Mouse (Mus musculus) v-Abl transformed pro-B cells (cell line): ENCODE measurements at regions not wholly inside any gene's neighbourhood (a gene's known extent, or its start where the extent isn't known, plus 50 kb on each side); places are given as distances from the start of the nearest gene placed in this dataset.

ENCODE experiments used
- in situ Hi-C, 2 experiments: fragments of 400-800 bp; cut with MboI; formaldehyde crosslinking; loops; one replicate each; pipeline ENCODE4 v1.15.1; 2025; ENCODE audit not compliant: unreplicated experiment in 2 of 2

GRCm38 (mm10) chr6:66381279-66381934, 153.8 kb upstream of the Mad2l1 start:
- in situ Hi-C loops = no loop called here

DNA sequence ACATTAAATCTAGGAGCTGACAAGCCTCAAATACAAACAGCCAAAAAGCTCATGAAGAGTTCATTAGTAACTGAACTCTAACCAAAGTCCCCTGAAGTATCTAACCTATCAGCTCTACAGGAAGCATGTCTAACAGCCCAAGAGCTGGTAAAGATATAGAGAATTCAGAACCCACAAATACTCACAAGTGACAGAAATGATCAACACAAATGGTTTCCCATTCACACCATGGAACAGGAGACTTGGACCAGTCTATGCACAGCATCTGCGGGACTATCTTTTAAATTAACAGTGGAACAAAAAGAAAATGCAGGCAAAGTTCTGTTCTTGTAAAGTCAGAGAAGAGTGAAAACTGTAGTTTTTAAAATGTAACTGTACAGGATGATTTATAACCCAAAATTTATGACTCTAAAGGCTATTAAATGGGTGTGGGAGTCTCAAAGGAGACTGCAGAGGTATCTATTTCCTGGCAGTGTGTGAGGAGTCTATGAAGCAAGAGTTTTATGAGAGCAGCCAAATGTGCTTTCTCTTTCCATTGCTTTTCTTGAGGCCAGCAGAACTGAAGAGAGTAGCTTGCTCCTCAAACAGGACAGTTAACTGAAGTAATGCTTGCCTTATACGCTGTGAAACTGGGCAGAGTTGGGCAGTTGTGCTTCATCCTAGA, 152.7 kb upstream of the Mad2l1 start:
- in situ Hi-C loops = no loop called here

GRCm38 (mm10) chr6:66395147-66395546, 140.0 kb upstream of the Mad2l1 start:
- in situ Hi-C loops = no loop called here

DNA sequence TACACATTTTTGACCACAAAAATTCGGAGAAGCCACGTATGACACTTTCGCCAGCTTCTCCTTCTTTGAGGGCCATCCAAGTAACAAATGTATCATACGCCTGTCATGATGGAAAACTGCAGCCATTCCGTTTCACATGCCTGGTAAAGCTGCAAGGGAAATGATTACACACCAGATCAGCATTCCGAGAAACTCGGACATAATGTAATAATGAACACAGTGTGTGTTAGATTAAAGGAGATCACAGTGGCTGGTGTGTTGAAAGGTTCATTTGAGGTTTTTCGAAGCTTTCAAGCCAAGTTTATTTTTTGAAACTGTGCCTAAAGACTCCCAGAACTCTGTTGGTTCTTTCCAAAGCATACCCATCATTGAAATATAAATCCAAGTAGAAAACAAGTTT, 137.8 kb upstream of the Mad2l1 start:
- in situ Hi-C loops = no loop called here

- in situ Hi-C loops = no loop called here
Observed at GRCm38 (mm10) chr6:66398674-66399073, 136.5 kb upstream of the Mad2l1 start.

DNA sequence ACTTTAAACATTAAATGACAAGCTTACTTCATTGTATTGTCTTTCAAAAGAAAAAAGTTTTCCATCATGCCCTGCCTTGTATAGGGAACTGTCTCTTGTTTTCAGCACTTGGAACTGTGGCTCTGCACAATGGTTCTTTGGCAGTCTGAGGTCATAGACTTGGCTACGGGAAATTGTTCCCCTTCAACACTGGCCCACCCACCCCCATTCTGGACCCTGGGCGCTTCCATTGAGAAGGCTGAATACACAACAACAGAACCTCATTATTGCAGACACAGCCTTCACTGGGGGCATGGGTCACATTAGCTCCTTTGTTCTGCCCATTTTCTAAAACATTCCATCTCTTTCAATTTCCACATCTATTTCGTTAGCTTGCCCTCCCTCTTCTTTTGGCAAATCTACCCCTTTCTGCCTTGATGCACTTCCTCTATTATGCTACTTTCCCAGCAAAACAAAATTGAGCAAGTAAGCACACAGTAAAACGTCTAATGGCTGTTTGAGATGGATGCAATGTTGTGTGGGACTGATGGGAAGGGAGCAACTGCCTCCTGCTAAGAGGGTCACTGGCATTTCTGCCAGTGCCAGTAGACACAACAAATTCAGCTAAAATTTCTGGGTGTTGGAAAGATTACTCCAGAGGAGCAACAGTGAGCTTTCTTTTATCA, 136.0 kb upstream of the Mad2l1 start:
- in situ Hi-C loops = no loop called here

DNA sequence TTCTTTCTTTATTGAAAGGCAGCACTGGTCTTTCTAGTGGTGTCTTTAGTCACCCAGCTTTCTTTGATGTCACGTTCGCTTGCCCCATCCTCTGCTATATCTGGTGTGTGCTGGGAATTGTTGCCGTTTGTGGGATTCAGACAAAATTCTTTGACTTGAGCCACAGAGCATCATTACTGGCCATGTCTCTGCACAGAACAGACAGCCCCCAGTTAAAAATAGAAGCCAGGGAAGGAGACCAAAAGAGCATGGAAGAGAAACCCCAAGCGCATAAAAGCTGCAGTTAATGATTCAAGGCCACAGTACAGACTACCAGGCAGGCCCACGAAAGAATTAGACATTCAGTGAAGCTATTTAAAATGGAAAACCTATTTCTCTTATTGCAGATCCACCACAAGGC, 133.7 kb upstream of the Mad2l1 start:
- in situ Hi-C loops = no loop called here

- in situ Hi-C loops = no loop called here
Observed at GRCm38 (mm10) chr6:66401868-66402440, 133.2 kb upstream of the Mad2l1 start.

DNA sequence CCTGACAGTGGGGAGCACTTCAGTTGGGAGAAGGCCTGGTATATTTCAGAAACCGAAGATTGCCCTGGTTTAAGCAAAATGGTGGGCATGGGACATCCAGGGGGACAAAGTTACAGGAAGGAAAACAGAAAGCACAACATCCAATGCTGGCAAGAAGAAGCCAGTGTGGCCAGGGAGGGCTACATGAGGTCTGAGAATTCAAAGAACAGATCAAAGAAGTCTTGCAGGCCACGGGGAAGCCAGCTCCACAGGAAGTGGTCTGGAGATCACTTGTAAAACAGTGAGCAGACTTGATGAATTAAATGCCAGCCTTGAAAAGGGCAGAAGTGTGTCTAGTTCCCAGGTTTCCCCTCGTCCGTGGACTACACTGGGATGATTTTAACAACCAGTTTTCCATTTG, 120.4 kb upstream of the Mad2l1 start:
- in situ Hi-C loops = no loop called here

DNA sequence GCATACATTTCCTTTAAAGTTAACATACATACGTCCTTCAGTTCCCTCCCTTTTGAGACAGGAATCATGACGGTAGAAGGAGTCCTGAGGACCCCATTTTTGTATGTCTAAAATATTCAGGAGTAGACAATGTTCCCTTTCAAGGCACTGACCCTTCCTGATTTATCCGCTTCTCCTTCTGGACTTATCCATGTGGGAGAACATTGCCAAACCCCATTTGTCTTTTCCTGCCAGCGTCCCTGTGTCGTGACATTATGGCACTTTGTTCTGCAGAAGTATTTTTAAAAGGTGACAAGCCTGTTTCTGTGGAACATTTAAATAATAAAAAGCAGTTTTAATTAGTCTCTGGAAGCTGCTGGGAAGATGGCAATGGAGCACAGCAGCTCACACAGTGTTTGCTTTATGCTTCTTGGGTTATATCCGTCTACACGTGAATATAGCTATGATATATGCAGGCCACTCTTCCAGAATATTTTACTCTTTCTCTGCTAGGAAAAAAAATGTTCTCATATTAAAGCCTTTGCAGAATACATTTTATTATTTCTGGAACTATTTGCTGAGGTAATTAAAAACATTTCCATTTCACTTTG, 115.6 kb upstream of the Mad2l1 start:
- in situ Hi-C loops = no loop called here

GRCm38 (mm10) chr6:66428370-66428769, 106.8 kb upstream of the Mad2l1 start:
- in situ Hi-C loops = no loop called here

DNA sequence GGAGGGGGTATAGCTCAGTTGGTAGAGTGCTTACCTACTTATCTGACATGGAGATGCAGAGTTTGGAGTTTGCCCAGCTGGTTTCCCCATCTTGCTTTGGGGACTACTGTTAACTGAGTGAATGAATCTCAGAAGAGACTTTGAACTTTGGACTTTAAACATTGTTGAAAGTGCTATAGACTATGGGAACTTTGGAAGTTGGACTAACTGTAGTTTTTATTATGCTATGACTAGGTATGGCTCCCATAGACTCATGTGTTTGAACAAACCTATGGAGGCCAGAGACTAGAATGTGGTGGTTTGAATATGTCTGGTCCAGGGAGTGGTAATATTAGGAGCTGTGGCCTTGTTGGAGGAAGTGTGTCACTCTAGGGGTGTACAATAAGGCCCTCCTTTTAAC, 84.8 kb upstream of the Mad2l1 start:
- in situ Hi-C loops = loop anchor here (10.0 kb wide), 2 partner anchors 956 to 1326 kb away; no protein-coding TSS in a partner anchor

DNA sequence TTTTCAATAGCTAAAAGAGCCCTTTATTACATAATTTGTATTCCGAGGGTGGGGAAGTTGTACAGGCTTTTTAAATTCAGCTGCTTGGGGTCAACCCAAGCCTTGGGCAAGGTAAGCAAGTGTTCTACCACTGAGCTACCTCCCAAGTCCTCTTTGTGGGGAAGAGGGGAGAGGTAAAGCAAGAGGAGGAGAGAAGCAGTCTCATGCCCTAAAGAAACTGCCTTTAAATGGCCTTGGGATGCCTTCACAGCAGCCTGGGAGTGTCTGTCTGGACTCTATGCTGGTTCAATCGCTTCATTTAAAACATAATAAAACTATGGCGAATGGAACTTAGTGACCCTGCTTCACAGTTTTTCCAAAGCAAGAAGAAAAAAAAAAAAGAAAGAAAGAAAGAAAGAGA, 77.0 kb upstream of the Mad2l1 start:
- in situ Hi-C loops = loop anchor here (10.0 kb wide), 2 partner anchors 963 to 1333 kb away; no protein-coding TSS in a partner anchor

- in situ Hi-C loops = no loop called here
Observed at GRCm38 (mm10) chr6:66464540-66464939, 70.7 kb upstream of the Mad2l1 start.

- in situ Hi-C loops = loop anchor here (5.0 kb wide), 4 partner anchors 813 to 1338 kb away; no protein-coding TSS in a partner anchor
Observed at GRCm38 (mm10) chr6:66465137-66465853, 69.9 kb upstream of the Mad2l1 start.

DNA sequence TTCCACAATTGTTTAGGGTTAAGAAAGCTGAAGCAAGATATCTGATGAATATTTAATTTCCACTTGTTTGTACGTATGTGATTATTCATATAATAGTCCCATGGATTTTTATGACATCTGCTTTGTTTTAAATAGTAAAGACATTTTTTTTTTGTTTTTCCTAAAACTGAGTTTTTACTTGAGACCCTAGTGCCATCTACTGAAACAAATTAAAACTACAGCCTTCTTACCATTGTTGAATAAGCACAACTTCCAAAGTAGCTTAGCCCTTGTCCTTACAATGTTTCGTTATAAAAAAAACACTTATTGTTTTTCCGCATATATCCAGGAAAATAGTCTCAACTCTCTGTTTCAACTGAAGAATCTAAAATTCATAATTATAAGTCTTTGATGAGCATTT, 68.4 kb upstream of the Mad2l1 start:
- in situ Hi-C loops = loop anchor here (5.0 kb wide), 4 partner anchors 814 to 1339 kb away; no protein-coding TSS in a partner anchor

DNA sequence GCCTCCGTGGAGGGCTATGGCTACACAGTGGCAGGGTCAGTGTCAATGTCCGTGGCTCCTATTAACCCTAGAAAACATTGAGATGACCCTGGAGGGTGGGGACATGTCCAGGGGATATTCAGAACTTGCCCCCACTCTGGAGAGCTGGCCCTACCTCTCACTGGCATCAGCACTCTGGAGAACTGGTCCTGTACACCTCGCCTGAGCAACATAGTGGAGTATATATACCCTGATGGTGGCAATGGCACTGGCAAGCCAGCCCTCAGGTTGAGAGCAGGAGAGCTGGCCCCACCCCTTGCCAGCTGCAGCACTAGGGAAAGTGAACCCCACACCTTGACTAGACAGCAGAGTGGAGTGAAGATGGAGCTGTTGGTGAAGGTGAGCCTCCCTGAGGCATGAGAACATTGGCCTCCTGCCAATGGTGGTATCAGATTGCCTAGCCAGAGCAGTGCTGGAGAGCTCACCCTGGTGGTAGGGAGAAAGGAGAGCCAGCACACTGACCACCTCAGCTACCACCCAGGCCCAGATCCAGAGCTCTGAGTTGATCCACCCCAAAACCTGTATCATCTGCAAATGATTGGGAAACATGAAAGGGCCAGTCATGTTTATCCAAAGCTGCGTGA, 64.5 kb upstream of the Mad2l1 start:
- in situ Hi-C loops = no loop called here

DNA sequence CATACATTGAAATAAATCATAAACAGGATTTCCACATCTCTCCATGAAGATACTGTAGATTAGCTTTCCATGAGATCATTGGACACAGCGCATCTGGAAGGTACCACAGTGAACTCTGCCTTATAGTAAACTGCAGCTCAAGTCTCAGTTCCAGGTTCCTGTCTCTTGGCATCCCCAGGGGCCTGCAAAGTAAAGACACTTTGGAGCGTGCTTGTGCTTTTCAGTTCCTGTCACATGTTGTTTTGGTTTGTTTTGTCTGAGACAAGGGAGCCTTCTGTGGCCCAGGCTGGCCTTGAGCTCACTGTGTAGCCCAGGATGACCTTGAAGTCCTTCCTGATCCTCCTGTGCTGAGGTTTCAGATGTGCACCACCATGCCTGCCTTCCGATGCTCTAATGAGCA, 63.4 kb upstream of the Mad2l1 start:
- in situ Hi-C loops = no loop called here

DNA sequence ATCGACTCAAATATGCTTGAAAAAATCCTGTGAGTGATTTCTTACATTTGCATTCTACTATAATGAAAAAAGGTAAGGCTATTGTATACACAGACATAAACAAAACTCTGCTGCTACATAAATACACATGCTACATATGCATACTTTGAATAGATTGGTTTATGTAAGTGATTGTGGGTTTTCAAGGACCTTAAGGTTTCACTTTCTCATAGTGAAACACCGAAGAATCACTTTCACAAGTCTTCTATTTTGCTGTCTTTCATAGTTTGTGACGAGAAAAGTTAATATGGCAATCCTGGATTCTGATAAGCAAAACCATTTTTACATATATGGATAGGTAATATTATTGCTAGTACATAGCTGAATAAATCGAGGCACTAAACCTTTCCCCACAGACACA, 62.5 kb upstream of the Mad2l1 start:
- in situ Hi-C loops = no loop called here

DNA sequence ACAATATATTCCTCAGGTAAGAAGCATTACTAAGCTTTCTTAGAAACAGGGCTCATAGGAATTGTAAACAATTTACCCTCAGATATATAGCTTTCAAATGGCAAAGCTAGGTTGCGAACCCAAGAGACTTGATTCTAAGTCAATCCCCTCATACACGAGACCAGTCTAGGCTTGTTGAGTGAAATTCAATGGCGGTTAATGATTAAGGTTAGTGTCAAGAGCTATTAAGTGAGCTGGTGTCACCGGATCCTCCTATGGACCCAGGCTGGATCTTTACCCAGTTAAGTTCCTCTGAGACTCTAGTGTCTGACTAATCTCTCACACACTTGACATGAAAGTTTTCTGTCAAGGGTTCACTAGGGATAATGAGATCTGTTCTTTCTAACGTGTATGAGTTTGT, 57.6 kb upstream of the Mad2l1 start:
- in situ Hi-C loops = no loop called here
